Mouse (Mus musculus) heart, embryonic 11.5 days (tissue): Measurements from ENCODE around the gene Piwil4. TPM values are rescaled to one million over a fixed set of nuclear protein-coding genes. Genes with fewer than 3 reads are reported as not detected.

Experiments used
- ATAC-seq: fragments of 200-750 bp; cut with Nextera tagmentation; replicated peaks from 2 replicates; pipeline ENCODE4 v1.8.0; 2017; ENCODE audit warnings: moderate library complexity; ENCODE audit not compliant: insufficient number of reproducible peaks, low FRiP score, low TSS enrichment
- H3K27ac ChIP-seq: fragments of 300-500 bp; sonication (generic); 2 replicates; pipeline ENCODE4 v1.5.1; 2014; ENCODE audit warnings: mild to moderate bottlenecking, low read depth, low read length
- H3K27me3 ChIP-seq: fragments of 300-500 bp; sonication (generic); 2 replicates; pipeline ENCODE4 v1.6.1; 2014; ENCODE audit warnings: mild to moderate bottlenecking, low read length, mixed read lengths; ENCODE audit not compliant: control insufficient read depth, insufficient read depth
- H3K36me3 ChIP-seq: fragments of 300-500 bp; sonication (generic); 2 replicates; pipeline ENCODE4 v1.6.1; 2014; ENCODE audit warnings: mild to moderate bottlenecking, low read length, moderate library complexity, mixed read lengths; ENCODE audit not compliant: control insufficient read depth, insufficient read depth
- H3K4me1 ChIP-seq: fragments of 300-500 bp; sonication (generic); 2 replicates; pipeline ENCODE4 v1.6.1; 2014; ENCODE audit warnings: low read length; ENCODE audit not compliant: control insufficient read depth, insufficient read depth
- H3K4me2 ChIP-seq: fragments of 300-500 bp; sonication (generic); 2 replicates; pipeline ENCODE4 v1.6.1; 2014; ENCODE audit warnings: mild to moderate bottlenecking, moderate library complexity
- H3K4me3 ChIP-seq: fragments of 300-500 bp; sonication (generic); 2 replicates; pipeline ENCODE4 v1.5.1; 2014; ENCODE audit warnings: low read depth, low read length
- H3K9ac ChIP-seq: fragments of 300-500 bp; sonication (generic); 2 replicates; pipeline ENCODE4 v1.6.1; 2014; ENCODE audit warnings: mild to moderate bottlenecking, low read depth, low read length, moderate library complexity
- H3K9me3 ChIP-seq: fragments of 300-500 bp; sonication (generic); replicated peaks from 2 replicates; pipeline ENCODE4 v1.6.1; 2016; ENCODE audit warnings: low read length; ENCODE audit not compliant: control insufficient read depth
- WGBS: fragments of 180-500 bp; shearing (Covaris S2); extraction: QIAGEN DNeasy Blood & Tissue Kit; methylation state at CpG from one replicate; pipeline ENCODE4 v1.1.7; 2014; ENCODE audit not compliant: insufficient replicate concordance; 5-methylcytosine and 5-hydroxymethylcytosine counted together
- polyA plus RNA-seq: library from polyadenylated mRNA; unstranded; fragments of >200 nt; fragmentation: Nextera tagmentation; extraction: Ambion mirVana; gene quantifications from 2 replicates; pipeline ENCODE4 v1.2.1, GENCODE M21; 2014

Piwil4 gene
- polyA plus RNA-seq, 1 experiment from 2014 or later, result not detected

GRCm38 (mm10) chr9:14739498-14740150, 909 bp downstream of the Piwil4 start:
- no peaks in the 10 kb centered on the region for H3K4me1 ChIP-seq
- 67% methylated on average over 4 of the region's 4 CpGs for WGBS
- no peak for ATAC-seq

GRCm38 (mm10) chr9:14730941-14731541, 9.5 kb downstream of the Piwil4 start:
- no peak overlapping the region for H3K27ac ChIP-seq

More at GRCm38 (mm10) chr9:14739498-14740150, 909 bp downstream of the Piwil4 start:
- no peak overlapping the region for H3K27ac ChIP-seq
- no peak overlapping the region for H3K4me2 ChIP-seq
- no peaks in the 10 kb centered on the region; the same call in none of the 2 replicates for H3K27me3 ChIP-seq
- no peak overlapping the region for H3K9ac ChIP-seq
- no peaks in the 10 kb centered on the region for H3K36me3 ChIP-seq
- H3K9me3 ChIP-seq, result no peaks in the 10 kb centered on the region
- H3K4me3 ChIP-seq, result no peak overlapping the region

GRCm38 (mm10) chr9:14728365-14728764, 12.2 kb downstream of the Piwil4 start:
- H3K9me3 ChIP-seq, result no peaks in the 10 kb centered on the region
- no peak overlapping the region for H3K4me3 ChIP-seq
- H3K9ac ChIP-seq, result no peak overlapping the region
- H3K4me1 ChIP-seq, result no peaks in the 10 kb centered on the region
- no peak overlapping the region for H3K27ac ChIP-seq
- no peaks in the 10 kb centered on the region for H3K36me3 ChIP-seq
- no peak overlapping the region for H3K4me2 ChIP-seq
- ATAC-seq, result no peak
- WGBS, result 77% methylated on average over 4 of the region's 4 CpGs
- no peaks in the 10 kb centered on the region for H3K27me3 ChIP-seq

More at GRCm38 (mm10) chr9:14730941-14731541, 9.5 kb downstream of the Piwil4 start:
- H3K4me1 ChIP-seq, result no peaks in the 10 kb centered on the region
- H3K27me3 ChIP-seq, result no peaks in the 10 kb centered on the region
- no peaks in the 10 kb centered on the region for H3K9me3 ChIP-seq
- H3K4me2 ChIP-seq, result no peak overlapping the region
- H3K36me3 ChIP-seq, result no peaks in the 10 kb centered on the region
- ATAC-seq, result no peak
- WGBS, result 48% methylated on average over 8 of the region's 9 CpGs
- H3K4me3 ChIP-seq, result no peak overlapping the region
- no peak overlapping the region for H3K9ac ChIP-seq

GRCm38 (mm10) chr9:14726629-14727028, 13.9 kb downstream of the Piwil4 start:
- ATAC-seq, result no peak
- Histone ChIP-seq H3K27ac (no peak overlapping the region), H3K27me3 (no peaks in the 10 kb centered on the region), H3K9me3 (no peaks in the 10 kb centered on the region), H3K4me1 (no peaks in the 10 kb centered on the region), H3K4me2 (no peak overlapping the region), H3K36me3 (no peaks in the 10 kb centered on the region), H3K9ac (no peak overlapping the region), H3K4me3 (no peak overlapping the region)
- 87% methylated on average over 4 of the region's 4 CpGs for WGBS

- Histone ChIP-seq H3K27ac (no peak overlapping the region), H3K9ac (no peak overlapping the region), H3K4me1 (no peaks in the 10 kb centered on the region), H3K36me3 (no peaks in the 10 kb centered on the region), H3K9me3 (no peaks in the 10 kb centered on the region), H3K27me3 (no peaks in the 10 kb centered on the region), H3K4me2 (no peak overlapping the region), H3K4me3 (no peak overlapping the region)
- WGBS, result 83% methylated on average over 6 of the region's 6 CpGs
- no peak for ATAC-seq
Measured at GRCm38 (mm10) chr9:14726005-14726404, 14.5 kb downstream of the Piwil4 start.

- ATAC-seq, result no peak
Measured at GRCm38 (mm10) chr9:14724755-14725420, 15.6 kb downstream of the Piwil4 start.

GRCm38 (mm10) chr9:14721610-14722009, 18.9 kb downstream of the Piwil4 start:
- H3K9me3 ChIP-seq, result no peaks in the 10 kb centered on the region
- 73% methylated on average over 5 of the region's 5 CpGs for WGBS
- H3K4me1 ChIP-seq, result peaks cover 7% of the 10 kb centered on the region; the same call in 1 of the 2 replicates
- H3K4me2 ChIP-seq, result no peak overlapping the region
- H3K36me3 ChIP-seq, result no peaks in the 10 kb centered on the region
- no peak overlapping the region for H3K9ac ChIP-seq
- no peaks in the 10 kb centered on the region for H3K27me3 ChIP-seq
- no peak for ATAC-seq
- H3K27ac ChIP-seq, result no peak overlapping the region
- no peak overlapping the region for H3K4me3 ChIP-seq

More at GRCm38 (mm10) chr9:14724755-14725420, 15.6 kb downstream of the Piwil4 start:
- Histone ChIP-seq H3K36me3 (no peaks in the 10 kb centered on the region), H3K9me3 (no peaks in the 10 kb centered on the region), H3K27ac (no peak overlapping the region), H3K4me1 (no peaks in the 10 kb centered on the region), H3K4me2 (no peak overlapping the region), H3K27me3 (no peaks in the 10 kb centered on the region), H3K9ac (no peak overlapping the region), H3K4me3 (no peak overlapping the region)
- 68% methylated on average over 5 of the region's 5 CpGs for WGBS

- Histone ChIP-seq H3K36me3 (no peaks in the 10 kb centered on the region), H3K27me3 (no peaks in the 10 kb centered on the region), H3K4me3 (no peak overlapping the region), H3K4me2 (no peak overlapping the region), H3K27ac (no peak overlapping the region), H3K9me3 (no peaks in the 10 kb centered on the region), H3K9ac (no peak overlapping the region), H3K4me1 (peaks cover 7% of the 10 kb centered on the region; the same call in 1 of the 2 replicates)
- ATAC-seq, result no peak
- 73% methylated on average over 2 of the region's 2 CpGs for WGBS
Measured at GRCm38 (mm10) chr9:14720384-14720783, 20.1 kb downstream of the Piwil4 start.
